Mouse (Mus musculus) C2C12 (cell line): ENCODE data around the gene Elovl1. TPM values are rescaled to one million over a fixed set of nuclear protein-coding genes. Genes with fewer than 3 reads are reported as not detected.

Source experiments
- H3K27me3 ChIP-seq: one replicate; pipeline ENCODE4 v1.6.1; 2011; ENCODE audit not compliant: control insufficient read depth, insufficient read depth, insufficient read length
- H3K36me3 ChIP-seq: one replicate; pipeline ENCODE4 v1.6.1; 2011; ENCODE audit not compliant: control insufficient read depth, insufficient read depth
- H3K4me3 ChIP-seq: one replicate; pipeline ENCODE4 v1.5.1; 2011; ENCODE audit warnings: mild to moderate bottlenecking, control low read depth; ENCODE audit not compliant: poor library complexity, insufficient read depth, severe bottlenecking
- H3K79me2 ChIP-seq: one replicate; pipeline ENCODE4 v1.6.1; 2011; ENCODE audit not compliant: control insufficient read depth, insufficient read depth
- H3K79me3 ChIP-seq: one replicate; pipeline ENCODE4 v1.6.1; 2011; ENCODE audit warnings: low read depth, control low read depth
- H3ac ChIP-seq: one replicate; pipeline ENCODE3; 2011; ENCODE audit warnings: low read depth; ENCODE audit not compliant: control insufficient read depth, insufficient read length
- CEBPB ChIP-seq: IDR thresholded peaks from one replicate; pipeline ENCODE4 v1.6.1; 2011; ENCODE audit warnings: low read depth, mild to moderate bottlenecking, control low read depth, moderate library complexity
- CTCF ChIP-seq: IDR thresholded peaks from one replicate; pipeline ENCODE4 v1.5.1; 2011; ENCODE audit not compliant: control insufficient read depth, insufficient read depth, insufficient read length
- FOSL1 ChIP-seq: IDR thresholded peaks from one replicate; pipeline ENCODE4 v1.8.0; 2011; ENCODE audit warnings: mild to moderate bottlenecking, low read length; ENCODE audit not compliant: poor library complexity, insufficient read depth, severe bottlenecking
- MAX ChIP-seq: IDR thresholded peaks from one replicate; pipeline ENCODE4 v1.6.1; 2011; ENCODE audit warnings: mild to moderate bottlenecking, control low read depth
- MYOD1 ChIP-seq: IDR thresholded peaks from one replicate; pipeline ENCODE4 v1.6.1; 2011; ENCODE audit warnings: low read depth; ENCODE audit not compliant: control insufficient read depth, insufficient read length
- MYOG ChIP-seq: IDR thresholded peaks from one replicate; pipeline ENCODE4 v1.6.1; 2011; ENCODE audit not compliant: control insufficient read depth, insufficient read length; ENCODE audit errors: extremely low read depth
- USF1 ChIP-seq: IDR thresholded peaks from one replicate; pipeline ENCODE4 v1.6.1; 2011; ENCODE audit warnings: low read depth, mild to moderate bottlenecking, control low read depth, moderate library complexity
- polyA plus RNA-seq: library from polyadenylated mRNA; unstranded; fragments of >200 nt; fragmentation: generic; extraction: Trizol; gene quantifications from one replicate; pipeline ENCODE4 v1.2.1, GENCODE M21; 2012; ENCODE audit warnings: missing spikeins

Elovl1 gene
- polyA plus RNA-seq, 1 experiment = 92.3 TPM

DNA sequence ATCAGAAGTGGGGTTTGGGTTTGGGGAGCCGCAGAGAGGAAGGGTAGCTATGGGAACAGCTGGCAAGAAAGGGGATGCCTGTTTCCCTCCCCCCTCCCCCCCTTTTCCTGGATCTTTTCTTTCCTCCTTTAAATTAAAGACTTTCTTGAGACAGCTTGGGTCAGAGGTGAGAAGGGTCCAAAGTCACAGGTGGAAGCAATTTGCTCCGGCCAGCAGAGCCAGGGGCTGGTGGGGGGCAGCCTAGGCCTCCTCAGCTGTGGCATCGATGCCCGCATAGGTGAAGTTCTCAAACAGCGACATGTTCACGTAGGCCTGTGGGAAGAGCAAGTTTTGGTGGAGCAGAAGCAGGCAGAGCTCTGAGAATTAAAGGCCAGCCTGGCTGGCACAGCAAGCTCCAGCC is 43.4 kb downstream of the Elovl1 start:
- no peaks in the 10 kb centered on the region for H3K79me3 ChIP-seq
- H3K27me3 ChIP-seq = peaks cover 51% of the 10 kb centered on the region
- no peaks in the 10 kb centered on the region for H3K79me2 ChIP-seq
- no peak overlapping the region for H3K4me3 ChIP-seq
- no peaks in the 10 kb centered on the region for H3K36me3 ChIP-seq
- H3ac ChIP-seq = no peak overlapping the region
- no peak for TF ChIP-seq MYOG
- TF ChIP-seq MYOD1 = no peak
- no peak for TF ChIP-seq FOSL1
- no peak for TF ChIP-seq MAX
- TF ChIP-seq USF1 = no peak
- TF ChIP-seq CEBPB = no peak
- TF ChIP-seq CTCF = no peak

DNA sequence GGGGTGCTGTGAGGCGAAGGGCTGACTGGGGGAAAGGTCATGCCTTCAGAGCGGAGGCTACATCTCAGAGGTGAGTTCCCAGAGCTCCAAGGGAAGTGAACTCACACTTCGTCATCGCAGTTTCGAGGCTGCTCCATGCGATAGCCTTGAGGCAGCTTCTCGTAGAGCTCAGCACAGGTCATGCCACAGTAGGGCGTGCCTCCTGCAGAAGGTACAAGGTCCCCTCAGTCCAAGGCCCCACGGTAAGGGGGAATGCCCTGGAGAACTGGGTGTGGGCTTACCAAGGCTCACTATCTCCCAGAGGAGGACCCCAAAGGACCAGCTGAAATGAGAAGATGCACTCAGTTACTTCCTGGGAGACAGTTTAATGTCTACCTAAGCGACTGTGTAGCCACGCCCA is 44.8 kb downstream of the Elovl1 start:
- no peak overlapping the region for H3K4me3 ChIP-seq
- TF ChIP-seq MAX (no peak), MYOD1 (no peak), USF1 (no peak)
- H3ac ChIP-seq = no peak overlapping the region
- H3K79me2 ChIP-seq = no peaks in the 10 kb centered on the region
- H3K79me3 ChIP-seq = no peaks in the 10 kb centered on the region
- peaks cover 61% of the 10 kb centered on the region for H3K27me3 ChIP-seq
- H3K36me3 ChIP-seq = no peaks in the 10 kb centered on the region

DNA sequence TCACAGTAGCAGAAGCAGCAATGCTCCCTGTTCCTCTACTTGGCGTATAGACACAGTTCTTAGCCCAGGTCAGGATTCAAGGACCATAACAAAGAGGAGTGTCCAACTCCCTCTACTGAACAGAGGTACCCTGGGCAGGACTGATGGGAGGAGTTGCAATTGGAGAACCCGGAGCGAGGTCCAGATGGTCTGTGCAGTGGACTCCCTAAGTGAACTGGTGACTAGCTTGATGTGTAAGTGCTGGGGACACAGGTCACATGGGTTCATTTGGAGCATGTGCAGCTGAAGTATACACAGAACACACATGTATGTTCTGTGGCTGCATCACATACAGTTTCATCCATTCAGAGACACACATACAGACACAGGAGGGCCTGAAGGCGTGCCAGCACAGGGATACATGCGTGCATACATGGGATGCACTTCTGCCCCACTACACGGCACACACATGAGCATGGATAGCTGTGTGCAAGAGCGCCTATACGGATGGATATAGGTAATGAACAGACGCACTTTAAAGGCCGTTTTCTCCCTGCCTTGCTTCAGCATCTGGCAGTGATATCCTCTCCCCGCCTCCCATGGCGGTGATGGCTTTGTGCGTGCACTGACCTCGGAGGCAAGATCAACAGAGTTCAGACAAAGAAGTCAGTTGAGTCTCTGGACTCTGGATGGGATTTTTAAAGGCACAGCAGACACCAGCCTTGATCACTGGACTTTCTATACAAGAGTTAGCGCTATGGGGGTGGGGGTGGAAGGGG is 49.1 kb downstream of the Elovl1 start:
- TF ChIP-seq MAX (no peak), MYOG (no peak), FOSL1 (no peak), USF1 (no peak)
- peaks cover 78% of the 10 kb centered on the region for H3K27me3 ChIP-seq
- H3ac ChIP-seq = no peak overlapping the region
- H3K79me3 ChIP-seq = no peaks in the 10 kb centered on the region
- H3K36me3 ChIP-seq = no peaks in the 10 kb centered on the region
- H3K79me2 ChIP-seq = no peaks in the 10 kb centered on the region
- H3K4me3 ChIP-seq = no peak overlapping the region

Other genes with a start within 250 kb of the Elovl1 start
- gene Kdm4a, start 248.1 kb upstream of the Elovl1 start, polyA plus RNA-seq = 28.1 TPM
- 1.6 TPM for gene Ptprf, start 136.7 kb upstream of the Elovl1 start, polyA plus RNA-seq
- 7.6 TPM for gene Szt2, start 18.8 kb upstream of the Elovl1 start, polyA plus RNA-seq
- gene Med8, start 18.8 kb upstream of the Elovl1 start, polyA plus RNA-seq = 77.2 TPM
- 274 TPM for gene Cdc20, start 9.3 kb downstream of the Elovl1 start, polyA plus RNA-seq
- not detected for gene Mpl, start 29.4 kb downstream of the Elovl1 start, polyA plus RNA-seq
- not detected for gene Tie1, start 62.0 kb downstream of the Elovl1 start, polyA plus RNA-seq
- gene 2610528J11Rik, start 98.9 kb downstream of the Elovl1 start, polyA plus RNA-seq = not detected
- gene Tmem125, start 116.0 kb downstream of the Elovl1 start, polyA plus RNA-seq = not detected
- not detected for gene Cfap57, start 192.7 kb downstream of the Elovl1 start, polyA plus RNA-seq
- 106 TPM for gene Ebna1bp2, start 192.7 kb downstream of the Elovl1 start, polyA plus RNA-seq
- not detected for gene Olfr62, start 230.9 kb downstream of the Elovl1 start, polyA plus RNA-seq